ENCODE assay signal across 8 mouse cellular contexts in the genomic region with DNA sequence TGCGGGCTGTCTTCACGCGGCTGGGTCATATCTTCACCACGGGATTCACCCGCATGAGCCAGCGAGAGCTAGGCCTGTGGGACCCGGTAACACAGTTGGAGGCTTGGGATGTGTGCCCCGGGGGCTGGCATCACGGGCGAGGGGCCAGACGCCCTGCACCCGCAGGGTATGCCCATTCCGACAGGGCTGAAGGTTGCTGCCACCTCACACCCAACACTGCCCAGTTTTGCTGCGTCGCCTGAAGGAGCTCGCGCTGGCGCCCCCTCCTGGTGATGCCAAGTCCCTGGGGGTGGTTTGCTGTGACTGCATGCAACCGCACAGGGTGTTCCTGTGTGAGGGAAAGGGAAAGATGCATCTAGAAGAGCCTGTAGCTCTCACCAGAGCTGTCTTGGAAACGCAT. TPM values are rescaled to one million over a fixed set of nuclear protein-coding genes. Genes with fewer than 3 reads are reported as not detected.
DNase-seq lines count a peak whose midpoint lies in the region; ATAC-seq lines count a peak whose summit lies in the region.

No protein-coding gene starts in this region.

- ATAC-seq in common myeloid progenitor, adult 5-6 weeks (replicated peaks; ENCODE audit: low read depth, poor library complexity, severe bottlenecking) = peak; percentile 67

- peak; percentile 60 for DNase-seq in urinary bladder, adult 2 months (ENCODE audit: low spot score)
- DNase-seq in urinary bladder, postnatal 10 days (ENCODE audit: low spot score) = no peak
- peak; percentile 60 for DNase-seq in gastrocnemius, postnatal 25 days
- DNase-seq in kidney, adult 11 months = peak; percentile 59
- peak; percentile 78 for DNase-seq in liver
- peak; percentile 62 to 71 for DNase-seq in monocyte, adult 2 months (ENCODE audit: low read depth in 1 of 2, low spot score in 2 of 2)
- DNase-seq in spleen, postnatal 14 days (ENCODE audit: low spot score in 2 of 2) = peak; percentile 66 to 74

RNA-seq across cellular contexts. Expression of a gene that starts 5.6 kb away (rescaled TPM):
- 16.2 and 19.9 TPM in 2 replicates for polyA plus RNA-seq in urinary bladder, adult 2 months (2012; rRNA removed)
- not detected in 2 replicates for total RNA-seq in common myeloid progenitor, adult 5-6 weeks (2017)
- total RNA-seq in gastrocnemius, postnatal 25 days (2021) = 100 to 1,000 TPM; 146 to 148 TPM

RNA-seq across cellular contexts. Expression of a gene that starts 21.7 kb away (rescaled TPM):
- 21.8 and 22.3 TPM in 2 replicates for polyA plus RNA-seq in urinary bladder, adult 2 months (2012; rRNA removed)
- 8.7 and 10.5 TPM in 2 replicates for total RNA-seq in common myeloid progenitor, adult 5-6 weeks (2017)
- total RNA-seq in gastrocnemius, postnatal 25 days (2021) = 1 to 10 TPM; 7.4 to 7.8 TPM

RNA-seq across cellular contexts. Expression of a gene that starts 25.6 kb away (rescaled TPM):
- 24.7 and 37.0 TPM in 2 replicates for polyA plus RNA-seq in urinary bladder, adult 2 months (2012; rRNA removed)
- 22.4 and 24.1 TPM in 2 replicates for total RNA-seq in common myeloid progenitor, adult 5-6 weeks (2017)
- 10 to 100 TPM; 24.1 to 24.6 TPM for total RNA-seq in gastrocnemius, postnatal 25 days (2021)

RNA-seq across cellular contexts. Expression of a gene that starts 47.1 kb away (rescaled TPM):
- polyA plus RNA-seq in urinary bladder, adult 2 months (2012; rRNA removed) = 0.71 and 1.1 TPM in 2 replicates
- total RNA-seq in common myeloid progenitor, adult 5-6 weeks (2017) = 5.9 and 9.4 TPM in 2 replicates
- total RNA-seq in gastrocnemius, postnatal 25 days (2021) = 1 to 10 TPM in 1 of 2 experiments, under 1 TPM in 1; 0.26 to 2.1 TPM

RNA-seq across cellular contexts. Expression of a gene that starts 48.0 kb away (rescaled TPM):
- 20.9 and 21.0 TPM in 2 replicates for polyA plus RNA-seq in urinary bladder, adult 2 months (2012; rRNA removed)
- total RNA-seq in common myeloid progenitor, adult 5-6 weeks (2017) = 3.1 and 3.5 TPM in 2 replicates
- total RNA-seq in gastrocnemius, postnatal 25 days (2021) = 1 to 10 TPM; 3.6 to 3.7 TPM

Comparison
In these comparisons a context has a peak if more than half of its experiments do, and no peak if none do; other contexts are left out.
1. RNA of a gene that starts 5.6 kb away (total RNA-seq): 146 to 148 TPM in gastrocnemius, postnatal 25 days; not detected in common myeloid progenitor, adult 5-6 weeks; every median in the first group is over 100 times any median in the second.